In genomic region chr15:31250027-31250426, GRCm38 (mm10) we compare ENCODE assay signal across 20 mouse cellular contexts. TPM values are rescaled to one million over a fixed set of nuclear protein-coding genes. Genes with fewer than 3 reads are reported as not detected.
DNase-seq lines count a peak whose midpoint lies in the region; ATAC-seq and TF ChIP-seq lines count a peak whose summit lies in the region.
"Had no signal": no experiment of that assay in that cellular context is flagged by ENCODE, and none has a peak within 500 bp of the region (broad histone marks: within the 10 kb centered on the region; RNA-seq: fewer than 3 reads in every experiment).

No protein-coding gene starts in this region.

- intact Hi-C loops in gastrocnemius, postnatal 36 days (cut with DNase I) = no loop called here

- no peak overlapping the region for H3K4me2 ChIP-seq in limb, embryonic 14.5 days (replicated peaks; ENCODE audit: low read depth, low read length, severe bottlenecking)
- no peak overlapping the region for H3K4me2 ChIP-seq in limb, embryonic 15.5 days
- H3K4me2 ChIP-seq: forebrain, embryonic 12.5 days; heart, embryonic 13.5 days; hindbrain, embryonic 12.5 days had no signal

- H3K9me3 ChIP-seq in limb, embryonic 14.5 days (ENCODE audit: control insufficient read depth, low read length) = no peaks in the 10 kb centered on the region
- no peaks in the 10 kb centered on the region for H3K9me3 ChIP-seq in limb, embryonic 10.5 days (replicated peaks)
- no peaks in the 10 kb centered on the region for H3K9me3 ChIP-seq in MEL (replicated peaks; ENCODE audit: insufficient read depth, low read length)
- no peaks in the 10 kb centered on the region for H3K9me3 ChIP-seq in limb, embryonic 15.5 days
- H3K9me3 ChIP-seq: forebrain, embryonic 12.5 days; heart, embryonic 13.5 days; hindbrain, embryonic 12.5 days had no signal

- TF ChIP-seq RAD21 in MEL (IDR thresholded peaks at IDR 0.05; ENCODE audit: low read depth, low read length) = no peak

- peaks cover 41% of the 10 kb centered on the region for H3K4me1 ChIP-seq in limb, embryonic 14.5 days (ENCODE audit: control insufficient read depth, insufficient read depth, low read length)
- peaks cover 33% of the 10 kb centered on the region for H3K4me1 ChIP-seq in limb, embryonic 10.5 days
- no peaks in the 10 kb centered on the region for H3K4me1 ChIP-seq in MEL (ENCODE audit: control insufficient read depth in 1 of 2, insufficient read depth in 2 of 2, low read length in 2 of 2)
- H3K4me1 ChIP-seq in limb, embryonic 15.5 days = peaks cover 48% of the 10 kb centered on the region

- TF ChIP-seq EP300 in MEL (IDR thresholded peaks at IDR 0.05; ENCODE audit: low read depth in 1 of 2, low read length in 2 of 2) = peak in 1 of 2 experiments; percentile 29; a peak in 1 of 4 replicates

- WGBS in limb, embryonic 14.5 days = 46% methylated on average over 2 of the region's 2 CpGs
- 95% methylated on average over 2 of the region's 2 CpGs for WGBS in limb, embryonic 10.5 days
- WGBS in limb, embryonic 15.5 days = 38% methylated on average over 2 of the region's 2 CpGs

- DNase-seq in limb, embryonic 14.5 days (ENCODE audit: low spot score) = peak; percentile 39
- no peak for DNase-seq in limb, embryonic 10.5 days (ENCODE audit: low spot score)
- peak; percentile 72 for DNase-seq in MEL (ENCODE audit: low read depth, low spot score)
- peak; percentile 35 for DNase-seq in Muller cell, postnatal 12 days (ENCODE audit: inconsistent ontology term)
- DNase-seq in spleen, postnatal 10 days (ENCODE audit: low spot score in 2 of 2) = no peak
- no peak for DNase-seq in gastrocnemius, postnatal 36 days
- DNase-seq: adrenal gland, postnatal 14 days; cerebellum, adult 9-11 months; gastrocnemius, adult 2 months; gastrocnemius, postnatal 25 days; heart, adult 11 months; heart, postnatal 36 days had no signal

- no peaks in the 10 kb centered on the region for H3K27me3 ChIP-seq in limb, embryonic 14.5 days (ENCODE audit: control insufficient read depth, insufficient read depth, low read length)
- H3K27me3 ChIP-seq in limb, embryonic 10.5 days (ENCODE audit: low read depth, poor library complexity, severe bottlenecking) = no peaks in the 10 kb centered on the region
- no peaks in the 10 kb centered on the region for H3K27me3 ChIP-seq in MEL (ENCODE audit: control insufficient read depth in 1 of 2, insufficient read depth in 2 of 2, low read length in 2 of 2)
- no peaks in the 10 kb centered on the region for H3K27me3 ChIP-seq in limb, embryonic 15.5 days
- H3K27me3 ChIP-seq: CH12.LX; forebrain, embryonic 12.5 days; heart, embryonic 13.5 days; hindbrain, embryonic 12.5 days had no signal

- H3K79me2 ChIP-seq in MEL (ENCODE audit: control insufficient read depth, insufficient read depth, low read length, poor library complexity) = no peaks in the 10 kb centered on the region

- no peak overlapping the region for H3K4me3 ChIP-seq in limb, embryonic 14.5 days (replicated peaks; ENCODE audit: low read length)
- H3K4me3 ChIP-seq in limb, embryonic 10.5 days = no peak overlapping the region
- no peak overlapping the region for H3K4me3 ChIP-seq in MEL (ENCODE audit: control insufficient read depth in 1 of 2, insufficient read depth in 1 of 2, low read depth in 2 of 2, low read length in 2 of 2)
- no peak overlapping the region for H3K4me3 ChIP-seq in limb, embryonic 15.5 days
- H3K4me3 ChIP-seq: forebrain, embryonic 12.5 days; gastrocnemius, adult 2 months; heart, embryonic 13.5 days; hindbrain, embryonic 12.5 days had no signal

- no peak overlapping the region for H3K27ac ChIP-seq in limb, embryonic 14.5 days (replicated peaks; ENCODE audit: low read depth, low read length)
- no peak overlapping the region for H3K27ac ChIP-seq in limb, embryonic 10.5 days
- H3K27ac ChIP-seq in MEL (ENCODE audit: control insufficient read depth, low read depth, low read length) = no peak overlapping the region
- H3K27ac ChIP-seq in limb, embryonic 15.5 days = 0 out of 2 replicates have a peak overlapping the region, but pooled peaks have one; percentile 13
- H3K27ac ChIP-seq: gastrocnemius, adult 2 months; heart, embryonic 13.5 days; hindbrain, embryonic 12.5 days had no signal

- no peak for TF ChIP-seq CTCF in MEL (IDR thresholded peaks at IDR 0.05 in 2 of 3, conservative IDR thresholded peaks at IDR 0.05 in 1 of 3; ENCODE audit: control insufficient read depth in 1 of 3, insufficient read depth in 1 of 3, low read depth in 2 of 3, low read length in 3 of 3, poor library complexity in 1 of 3, severe bottlenecking in 1 of 3)

- H3K9ac ChIP-seq in limb, embryonic 14.5 days (ENCODE audit: low read depth, low read length, severe bottlenecking) = no peak overlapping the region
- H3K9ac ChIP-seq in MEL (ENCODE audit: control insufficient read depth, low read depth, low read length, poor library complexity, severe bottlenecking) = no peak overlapping the region
- H3K9ac ChIP-seq in limb, embryonic 15.5 days = no peak overlapping the region
- H3K9ac ChIP-seq: forebrain, embryonic 12.5 days; heart, embryonic 13.5 days; hindbrain, embryonic 12.5 days had no signal

- no peaks in the 10 kb centered on the region for H3K36me3 ChIP-seq in limb, embryonic 14.5 days (ENCODE audit: control insufficient read depth, insufficient read depth, low read length)
- no peaks in the 10 kb centered on the region for H3K36me3 ChIP-seq in limb, embryonic 10.5 days
- H3K36me3 ChIP-seq in MEL (ENCODE audit: control insufficient read depth in 1 of 2, insufficient read depth in 2 of 2, low read length in 2 of 2) = peaks cover 0 to 2% of the 10 kb centered on the region in 2 experiments; a peak in 1 of 4 replicates
- H3K36me3 ChIP-seq in limb, embryonic 15.5 days = no peaks in the 10 kb centered on the region
- H3K36me3 ChIP-seq: forebrain, embryonic 12.5 days; heart, embryonic 13.5 days; hindbrain, embryonic 12.5 days had no signal

- ATAC-seq in limb, embryonic 14.5 days (ENCODE audit: low FRiP score, low read depth) = peak; percentile 35; the same call in 1 of the 2 replicates
- no peak for ATAC-seq in limb, embryonic 15.5 days (ENCODE audit: insufficient number of reproducible peaks, low FRiP score, low TSS enrichment, low read depth)
- ATAC-seq: forebrain, embryonic 16.5 days; hindbrain, embryonic 16.5 days; inflammation-experienced regulatory T-cells, adult 6 months had no signal

- no peak for TF ChIP-seq POLR2A in limb, embryonic 14.5 days (IDR thresholded peaks at IDR 0.05; ENCODE audit: borderline replicate concordance, extremely low read depth, insufficient read depth, insufficient read length)
- TF ChIP-seq POLR2A in MEL (IDR thresholded peaks at IDR 0.05; ENCODE audit: control insufficient read depth in 1 of 2, insufficient read depth in 1 of 2, low read depth in 1 of 2, low read length in 2 of 2, poor library complexity in 1 of 2) = no peak

TF ChIP-seq in MEL, 35 proteins besides CTCF, POLR2A, EP300 and RAD21:
- TF ChIP-seq RCOR1 (IDR thresholded peaks at IDR 0.05; ENCODE audit: low read depth, low read length) (peak; percentile 74), MAFK (IDR thresholded peaks at IDR 0.05; ENCODE audit: borderline replicate concordance, low read depth, low read length) (no peak), E2F4 (IDR thresholded peaks at IDR 0.05; ENCODE audit: borderline replicate concordance, low read depth, low read length) (no peak), POLR2AphosphoS5 (IDR thresholded peaks at IDR 0.05; ENCODE audit: borderline replicate concordance, low read depth, low read length) (no peak), ZMIZ1 (IDR thresholded peaks at IDR 0.05; ENCODE audit: low read depth, low read length) (no peak), NELFE (IDR thresholded peaks at IDR 0.05; ENCODE audit: low read depth, low read length) (no peak), MYC (IDR thresholded peaks at IDR 0.05; ENCODE audit: low read depth, low read length) (no peak), USF1 (IDR thresholded peaks at IDR 0.05; ENCODE audit: low read depth, low read length) (no peak), GATA1 (IDR thresholded peaks at IDR 0.05; ENCODE audit: low read depth, low read length) (0 out of 2 replicates have a peak, but pooled peaks have one; percentile 14), ELF1 (IDR thresholded peaks at IDR 0.05; ENCODE audit: low read depth, low read length) (no peak), USF2 (IDR thresholded peaks at IDR 0.05; ENCODE audit: borderline replicate concordance in 1 of 2, insufficient read depth in 1 of 2, low read depth in 1 of 2, low read length in 2 of 2) (no peak), POLR2AphosphoS2 (IDR thresholded peaks at IDR 0.05; ENCODE audit: low read length) (no peak), JUND (IDR thresholded peaks at IDR 0.05; ENCODE audit: low read depth, low read length) (no peak), MYB (IDR thresholded peaks at IDR 0.05; ENCODE audit: low read depth, low read length) (no peak), GABPA (IDR thresholded peaks at IDR 0.05; ENCODE audit: low read depth, low read length) (no peak)

RNA-seq across cellular contexts. Expression of gene Dap, which starts 25.9 kb away (rescaled TPM):
- 90.1 and 96.5 TPM in 2 replicates for polyA plus RNA-seq in limb, embryonic 14.5 days (2012; rRNA removed)
- 113 and 116 TPM in 2 replicates for polyA plus RNA-seq in limb, embryonic 14.5 days (2014; fragmentation: Nextera tagmentation; extraction: Ambion mirVana)
- 34.6 and 42.8 TPM in 2 replicates for polyA plus RNA-seq in limb, embryonic 10.5 days (2016; fragmentation: Nextera tagmentation; extraction: Ambion mirVana)
- 17.8 and 18.0 TPM in 2 replicates for total RNA-seq in MEL (2012; rRNA removed)
- 10 to 100 TPM in 1 of 2 experiments, not detected in 1; 72.6 TPM for polyA plus RNA-seq in MEL (2012; ENCODE audit: insufficient read depth in 1 of 2, insufficient read length in 2 of 2, low read depth in 1 of 2, low replicate concordance in 2 of 2, missing spikeins in 1 of 2)
- polyA plus RNA-seq in limb, embryonic 15.5 days (2015; fragmentation: Nextera tagmentation; extraction: Ambion mirVana) = 112 and 125 TPM in 2 replicates
- 1 to 10 TPM; 8.8 to 9.9 TPM for total RNA-seq in gastrocnemius, postnatal 36 days (2021)

Comparison
In these comparisons a context has a peak if more than half of its experiments do, and no peak if none do; other contexts are left out.
1. DNase-seq: peak in limb, embryonic 14.5 days (single experiment), MEL (single experiment) and Muller cell, postnatal 12 days (single experiment); none in limb, embryonic 10.5 days (single experiment), spleen, postnatal 10 days (0 of 2) and gastrocnemius, postnatal 36 days (0 of 2).